Mouse (Mus musculus): ENCODE measurements around the gene Sh3rf3. TPM values are rescaled to one million over a fixed set of nuclear protein-coding genes. Genes with fewer than 3 reads are reported as not detected.
A peak's percentile ranks its signal among the peaks of the same experiment; 100 is the strongest.

The Sh3rf3 gene
- polyA plus RNA-seq, 1 experiment from 2014 or later: 3.2 TPM

DNA sequence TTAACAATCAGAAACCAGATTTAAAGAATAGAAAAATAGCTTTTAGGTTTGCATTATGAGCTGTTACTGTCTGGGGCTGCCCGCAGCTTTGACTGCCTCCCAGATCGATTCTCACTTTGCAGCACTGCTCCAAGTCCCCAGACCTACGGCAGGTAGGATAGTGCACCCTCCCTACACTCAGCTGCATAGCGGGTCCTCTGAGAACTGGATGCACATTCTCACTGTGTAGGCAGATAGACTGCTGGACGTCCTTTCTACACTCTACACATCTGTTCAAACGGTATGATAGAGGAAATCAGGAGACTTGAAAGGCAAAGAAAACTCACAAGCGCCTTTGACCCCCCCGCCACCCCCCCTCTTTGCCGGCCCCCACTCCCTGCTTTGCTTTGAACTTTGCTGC, 42.7 kb downstream of the Sh3rf3 start:
- H3K4me1 ChIP-seq (replicated peaks): peaks cover 26% of the 10 kb centered on the region
- no peak overlapping the region for H3K9ac ChIP-seq
- WGBS: 77% methylated on average over 9 of the region's 9 CpGs
- ATAC-seq (ENCODE audit: low FRiP score): 0 out of 2 replicates have a peak, but pooled peaks have one; percentile 8
- H3K4me3 ChIP-seq: no peak overlapping the region
- no peaks in the 10 kb centered on the region for H3K36me3 ChIP-seq
- 0 out of 2 replicates have a peak, but pooled peaks cover 2% of the 10 kb centered on the region for H3K27me3 ChIP-seq
- no peak overlapping the region for H3K27ac ChIP-seq
- H3K4me2 ChIP-seq: no peak overlapping the region
- no peaks in the 10 kb centered on the region for H3K9me3 ChIP-seq

- ATAC-seq (ENCODE audit: low FRiP score): peak; percentile 53; the same call in 1 of the 2 replicates
- peak overlapping the region; percentile 26; the same call in 1 of the 2 replicates for H3K27ac ChIP-seq
These were observed 43.6 kb downstream of the Sh3rf3 start for GRCm38 (mm10) chr10:58856742-58857141.

GRCm38 (mm10) chr10:58864735-58865134, 51.6 kb downstream of the Sh3rf3 start:
- Histone ChIP-seq H3K27me3 (no peaks in the 10 kb centered on the region), H3K4me1 (replicated peaks) (peaks cover 4% of the 10 kb centered on the region; the same call in 1 of the 2 replicates), H3K9ac (no peak overlapping the region), H3K36me3 (no peaks in the 10 kb centered on the region), H3K9me3 (no peaks in the 10 kb centered on the region), H3K4me3 (no peak overlapping the region), H3K27ac (no peak overlapping the region), H3K4me2 (no peak overlapping the region)
- 52% methylated on average over 2 of the region's 2 CpGs for WGBS
- ATAC-seq (ENCODE audit: low FRiP score): no peak

More at GRCm38 (mm10) chr10:58856742-58857141, 43.6 kb downstream of the Sh3rf3 start:
- peaks cover 26% of the 10 kb centered on the region for H3K4me1 ChIP-seq (replicated peaks)
- H3K4me3 ChIP-seq: no peak overlapping the region
- 0 out of 2 replicates have a peak, but pooled peaks cover 2% of the 10 kb centered on the region for H3K27me3 ChIP-seq
- H3K4me2 ChIP-seq: no peak overlapping the region
- H3K9ac ChIP-seq: no peak overlapping the region
- no peaks in the 10 kb centered on the region for H3K9me3 ChIP-seq
- no peaks in the 10 kb centered on the region for H3K36me3 ChIP-seq

DNA sequence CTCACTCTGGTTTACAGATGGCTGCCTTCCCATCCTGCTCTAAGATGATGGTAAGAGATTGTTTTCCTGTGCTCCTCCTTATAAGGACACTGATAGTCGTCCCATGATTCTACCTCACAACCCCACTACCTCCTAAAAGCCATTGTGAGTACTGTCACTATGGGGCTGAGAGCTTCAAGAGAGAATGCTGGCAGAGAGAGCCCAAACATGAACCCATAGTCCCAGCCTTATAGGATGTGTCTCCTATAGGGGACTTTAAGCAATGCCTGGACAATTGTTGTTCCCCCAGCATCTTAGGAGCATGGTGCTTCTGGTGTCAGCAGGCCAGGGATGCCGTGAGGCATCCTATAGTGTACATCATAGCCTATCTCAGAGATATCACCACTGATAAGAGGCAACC, 54.4 kb downstream of the Sh3rf3 start:
- no peaks in the 10 kb centered on the region for H3K27me3 ChIP-seq
- H3K9me3 ChIP-seq: no peaks in the 10 kb centered on the region
- no peak for ATAC-seq (ENCODE audit: low FRiP score)
- H3K36me3 ChIP-seq: no peaks in the 10 kb centered on the region
- WGBS: 95% methylated on average over 2 of the region's 2 CpGs
- peaks cover 14% of the 10 kb centered on the region for H3K4me1 ChIP-seq (replicated peaks)
- no peak overlapping the region for H3K4me2 ChIP-seq
- H3K4me3 ChIP-seq: no peak overlapping the region
- H3K9ac ChIP-seq: no peak overlapping the region
- no peak overlapping the region for H3K27ac ChIP-seq

DNA sequence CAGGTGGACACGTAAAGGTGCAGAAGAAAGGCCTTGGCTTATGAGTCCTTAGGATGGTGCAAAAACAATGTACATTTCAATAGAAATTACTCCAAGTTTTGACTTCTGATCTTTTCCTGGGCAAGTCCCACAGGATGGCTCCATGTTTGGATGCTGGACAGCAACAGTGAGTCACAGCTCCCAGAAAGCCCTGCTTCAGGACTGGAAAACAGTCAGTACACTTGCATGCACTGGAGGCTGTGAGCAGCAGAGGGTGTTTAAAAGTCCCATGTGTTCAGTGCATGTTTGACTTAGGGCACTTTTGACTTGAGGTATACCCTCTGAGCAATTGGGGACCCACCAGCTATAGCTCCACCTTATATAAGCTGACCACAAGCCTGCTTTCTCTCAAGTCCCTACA, 56.7 kb downstream of the Sh3rf3 start:
- H3K27ac ChIP-seq: no peak overlapping the region
- H3K4me1 ChIP-seq (replicated peaks): peaks cover 10% of the 10 kb centered on the region
- no peak overlapping the region for H3K4me3 ChIP-seq
- no peak overlapping the region for H3K9ac ChIP-seq
- H3K36me3 ChIP-seq: no peaks in the 10 kb centered on the region
- no peak for ATAC-seq (ENCODE audit: low FRiP score)
- WGBS: 93% methylated on average over 1 of the region's 1 CpGs
- no peak overlapping the region for H3K4me2 ChIP-seq
- H3K9me3 ChIP-seq: no peaks in the 10 kb centered on the region
- no peaks in the 10 kb centered on the region for H3K27me3 ChIP-seq

GRCm38 (mm10) chr10:58871149-58871820, 58.1 kb downstream of the Sh3rf3 start:
- H3K4me2 ChIP-seq: no peak overlapping the region
- peak overlapping the region; percentile 74 for H3K27ac ChIP-seq
- H3K36me3 ChIP-seq: no peaks in the 10 kb centered on the region
- WGBS: 73% methylated on average over 10 of the region's 10 CpGs
- no peaks in the 10 kb centered on the region for H3K9me3 ChIP-seq
- H3K4me1 ChIP-seq (replicated peaks): peaks cover 10% of the 10 kb centered on the region
- H3K27me3 ChIP-seq: no peaks in the 10 kb centered on the region
- no peak overlapping the region for H3K4me3 ChIP-seq
- no peak overlapping the region for H3K9ac ChIP-seq
- ATAC-seq (ENCODE audit: low FRiP score): peak; percentile 21; the same call in 1 of the 2 replicates

- Histone ChIP-seq H3K4me3 (no peak overlapping the region), H3K36me3 (no peaks in the 10 kb centered on the region), H3K4me2 (no peak overlapping the region), H3K9ac (no peak overlapping the region), H3K4me1 (replicated peaks) (peaks cover 10% of the 10 kb centered on the region), H3K9me3 (no peaks in the 10 kb centered on the region), H3K27me3 (no peaks in the 10 kb centered on the region), H3K27ac (no peak overlapping the region)
- no peak for ATAC-seq (ENCODE audit: low FRiP score)
- WGBS: 75% methylated on average over 7 of the region's 7 CpGs
These were observed 58.8 kb downstream of the Sh3rf3 start for GRCm38 (mm10) chr10:58871821-58872577.

DNA sequence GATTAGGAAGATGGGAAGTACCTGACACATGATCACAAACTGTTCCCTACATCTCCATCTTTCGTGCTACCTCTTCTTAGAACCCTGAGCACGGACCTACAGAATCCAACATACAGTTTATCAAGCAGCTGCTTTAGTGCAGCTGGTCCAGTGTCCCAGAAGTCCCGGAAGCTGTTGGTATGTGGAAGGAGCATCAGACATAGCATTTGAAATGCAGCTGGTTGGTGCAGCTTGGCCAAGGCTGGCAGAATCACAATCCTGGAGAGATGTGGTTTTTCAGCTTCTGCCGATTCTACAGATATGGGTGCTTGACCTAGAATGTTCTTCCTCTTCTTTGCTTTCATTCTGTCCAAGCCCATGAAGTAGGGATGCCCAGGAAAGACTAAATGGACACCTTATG, 64.7 kb downstream of the Sh3rf3 start:
- WGBS: 97% methylated on average over 4 of the region's 4 CpGs
- H3K27me3 ChIP-seq: no peaks in the 10 kb centered on the region
- no peaks in the 10 kb centered on the region for H3K9me3 ChIP-seq
- H3K4me3 ChIP-seq: no peak overlapping the region
- no peak for ATAC-seq (ENCODE audit: low FRiP score)
- no peak overlapping the region for H3K9ac ChIP-seq
- no peaks in the 10 kb centered on the region for H3K36me3 ChIP-seq
- no peak overlapping the region for H3K27ac ChIP-seq
- no peaks in the 10 kb centered on the region; the same call in 1 of the 2 replicates for H3K4me1 ChIP-seq (replicated peaks)
- H3K4me2 ChIP-seq: no peak overlapping the region

DNA sequence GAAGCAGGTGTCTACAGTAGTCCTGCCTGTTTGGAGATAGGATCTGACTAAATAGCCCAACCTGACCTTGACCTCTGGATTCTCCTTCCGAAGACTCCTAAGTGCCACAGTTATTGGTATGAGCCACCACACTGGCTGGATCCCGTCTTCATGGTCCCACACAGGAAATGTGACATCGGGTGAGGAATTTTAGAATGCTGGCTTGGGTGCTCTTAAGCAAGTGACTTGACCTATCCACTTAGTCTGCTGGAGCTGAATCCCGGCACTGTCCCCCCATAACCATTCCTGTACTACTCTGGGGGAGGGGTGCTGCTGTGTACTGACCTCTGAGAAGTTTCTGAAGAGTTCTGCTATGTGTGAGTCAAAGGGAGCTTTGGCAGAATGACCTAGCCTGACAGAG, 65.5 kb downstream of the Sh3rf3 start:
- WGBS: 90% methylated on average over 4 of the region's 4 CpGs
- no peaks in the 10 kb centered on the region for H3K27me3 ChIP-seq

DNA sequence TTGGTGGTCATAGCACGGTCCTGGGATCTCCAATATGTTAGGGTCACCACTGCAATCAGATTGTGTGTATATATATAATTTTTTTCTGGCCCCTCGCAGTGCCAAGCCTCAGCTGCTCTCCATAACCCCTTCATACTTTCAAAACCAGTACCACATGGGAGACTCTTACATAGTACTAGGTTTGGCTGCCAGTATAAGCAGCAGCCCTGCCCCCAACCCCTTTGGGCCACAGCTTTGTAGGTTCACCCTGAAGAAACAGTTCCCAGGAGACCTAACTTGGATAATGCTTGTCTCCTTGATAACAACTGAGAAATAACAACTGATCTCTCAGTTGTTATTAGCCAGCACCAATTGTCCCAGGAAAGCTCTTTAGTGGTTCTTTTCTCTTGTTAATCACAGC, 69.6 kb downstream of the Sh3rf3 start:
- no peak for ATAC-seq (ENCODE audit: low FRiP score)
- Histone ChIP-seq H3K4me3 (no peak overlapping the region), H3K36me3 (no peaks in the 10 kb centered on the region), H3K27me3 (no peaks in the 10 kb centered on the region), H3K27ac (no peak overlapping the region), H3K9me3 (0 out of 2 replicates have a peak, but pooled peaks cover 4% of the 10 kb centered on the region), H3K4me2 (no peak overlapping the region), H3K9ac (no peak overlapping the region), H3K4me1 (replicated peaks) (no peaks in the 10 kb centered on the region)
- WGBS: 92% methylated on average over 2 of the region's 2 CpGs

More for the DNA sequence above, 65.5 kb downstream of the Sh3rf3 start:
- Histone ChIP-seq H3K4me2 (no peak overlapping the region), H3K27ac (no peak overlapping the region), H3K9ac (no peak overlapping the region), H3K36me3 (no peaks in the 10 kb centered on the region), H3K4me3 (no peak overlapping the region), H3K9me3 (no peaks in the 10 kb centered on the region), H3K4me1 (replicated peaks) (no peaks in the 10 kb centered on the region)
- ATAC-seq (ENCODE audit: low FRiP score): no peak

GRCm38 (mm10) chr10:58885351-58885750, 72.2 kb downstream of the Sh3rf3 start:
- no peaks in the 10 kb centered on the region for H3K27me3 ChIP-seq
- H3K9me3 ChIP-seq: 0 out of 2 replicates have a peak, but pooled peaks cover 4% of the 10 kb centered on the region
- no peak overlapping the region for H3K9ac ChIP-seq
- H3K4me3 ChIP-seq: no peak overlapping the region
- no peaks in the 10 kb centered on the region for H3K36me3 ChIP-seq
- H3K4me2 ChIP-seq: no peak overlapping the region
- no peak overlapping the region for H3K27ac ChIP-seq
- H3K4me1 ChIP-seq (replicated peaks): no peaks in the 10 kb centered on the region
- no peak for ATAC-seq (ENCODE audit: low FRiP score)
- WGBS: 57% methylated on average over 5 of the region's 5 CpGs

DNA sequence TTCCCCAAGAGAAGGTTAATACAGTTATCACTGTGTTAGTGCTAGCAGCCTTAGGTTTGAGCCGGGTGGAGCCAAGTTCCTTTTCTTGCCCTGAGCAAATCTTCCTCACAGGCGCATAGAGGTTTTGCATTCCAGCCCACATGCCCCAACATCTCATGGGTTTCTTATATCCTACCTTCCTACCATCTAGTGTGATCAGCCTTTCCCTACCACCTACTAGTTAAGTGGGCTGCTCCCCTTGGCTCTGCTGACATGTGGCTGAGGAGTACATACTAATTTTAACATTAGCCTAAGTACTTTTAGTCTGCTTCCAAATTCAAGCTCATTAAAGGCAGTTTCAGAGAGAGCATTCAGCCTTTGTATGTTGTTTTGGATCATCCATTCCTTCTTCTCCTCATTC, 72.7 kb downstream of the Sh3rf3 start:
- H3K27me3 ChIP-seq: no peaks in the 10 kb centered on the region
- H3K27ac ChIP-seq: no peak overlapping the region
- H3K36me3 ChIP-seq: no peaks in the 10 kb centered on the region
- no peak overlapping the region for H3K4me2 ChIP-seq
- no peak overlapping the region for H3K9ac ChIP-seq
- ATAC-seq (ENCODE audit: low FRiP score): no peak
- peaks cover 2% of the 10 kb centered on the region for H3K4me1 ChIP-seq (replicated peaks)
- no peak overlapping the region for H3K4me3 ChIP-seq
- 91% methylated on average over 2 of the region's 2 CpGs for WGBS
- H3K9me3 ChIP-seq: 0 out of 2 replicates have a peak, but pooled peaks cover 4% of the 10 kb centered on the region

Data from hindbrain, embryonic 13.5 days (tissue).